Mouse (Mus musculus): ENCODE results near the gene Unc79. TPM values are rescaled to one million over a fixed set of nuclear protein-coding genes. Genes with fewer than 3 reads are reported as not detected.

The Unc79 gene
- total RNA-seq, 2 experiments from 2014 or later = 0.09 TPM; not detected in 1

DNA sequence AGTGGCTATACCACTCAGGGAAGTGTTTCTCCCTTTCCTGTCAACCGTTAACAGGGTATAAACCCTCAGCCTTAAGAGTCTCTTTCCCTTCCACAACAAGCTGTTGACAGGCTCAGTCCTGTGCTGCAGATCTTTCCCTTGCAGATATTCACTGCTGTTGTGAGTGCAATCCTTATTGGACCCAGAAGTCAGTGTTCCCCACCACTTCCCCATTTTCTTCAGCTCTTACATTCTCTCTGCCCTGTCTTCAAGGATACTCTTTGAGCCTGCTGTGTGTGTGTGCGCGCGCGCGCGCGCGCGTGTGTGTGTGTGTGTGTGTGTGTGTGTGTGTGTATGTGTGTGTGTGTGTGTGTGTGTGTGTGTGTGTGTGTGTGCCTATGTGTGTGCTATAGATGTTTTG, 90.7 kb downstream of the Unc79 start:
- ATAC-seq (replicated peaks; ENCODE audit: low FRiP score, poor library complexity, severe bottlenecking) = no peak

DNA sequence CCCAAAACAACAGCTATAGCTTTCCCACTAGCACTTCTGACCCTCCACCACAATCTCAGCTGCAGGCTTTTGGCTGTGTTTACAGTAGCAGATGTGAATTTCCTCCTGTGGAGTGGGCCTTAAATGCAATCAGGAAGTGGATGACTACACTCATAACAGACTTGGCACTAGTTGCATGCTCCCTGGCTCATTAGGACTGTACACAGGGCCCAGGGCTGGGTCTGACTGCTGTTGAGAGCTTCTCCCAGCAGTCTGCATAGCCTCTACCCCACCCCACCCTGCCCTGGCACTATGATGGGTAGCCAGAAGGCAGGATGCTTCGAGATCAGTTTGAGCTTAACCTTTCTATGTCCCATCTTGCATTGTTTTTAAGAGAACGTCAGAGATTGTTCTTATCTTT, 91.5 kb downstream of the Unc79 start:
- no peak for ATAC-seq (replicated peaks; ENCODE audit: low FRiP score, poor library complexity, severe bottlenecking)

DNA sequence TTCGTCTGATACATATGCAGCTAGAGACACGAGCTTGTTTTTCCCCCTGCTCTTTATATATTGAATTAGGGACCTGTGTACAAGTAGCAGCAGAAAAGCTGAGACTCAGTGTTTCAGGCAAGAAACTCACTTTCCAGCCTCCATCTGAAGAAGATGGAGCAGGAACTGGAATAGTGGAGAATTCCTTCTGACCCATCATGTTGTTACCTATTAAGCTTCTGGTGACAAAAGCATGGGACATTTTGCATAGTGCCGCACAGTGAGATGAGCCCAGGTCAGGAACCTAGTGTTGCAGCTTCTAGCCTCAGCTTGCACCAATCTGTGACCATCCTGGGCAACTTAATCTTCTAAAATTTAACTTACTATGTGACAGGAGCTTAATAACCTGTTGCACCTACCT, 92.7 kb downstream of the Unc79 start:
- ATAC-seq (replicated peaks; ENCODE audit: low FRiP score, poor library complexity, severe bottlenecking) = no peak

DNA sequence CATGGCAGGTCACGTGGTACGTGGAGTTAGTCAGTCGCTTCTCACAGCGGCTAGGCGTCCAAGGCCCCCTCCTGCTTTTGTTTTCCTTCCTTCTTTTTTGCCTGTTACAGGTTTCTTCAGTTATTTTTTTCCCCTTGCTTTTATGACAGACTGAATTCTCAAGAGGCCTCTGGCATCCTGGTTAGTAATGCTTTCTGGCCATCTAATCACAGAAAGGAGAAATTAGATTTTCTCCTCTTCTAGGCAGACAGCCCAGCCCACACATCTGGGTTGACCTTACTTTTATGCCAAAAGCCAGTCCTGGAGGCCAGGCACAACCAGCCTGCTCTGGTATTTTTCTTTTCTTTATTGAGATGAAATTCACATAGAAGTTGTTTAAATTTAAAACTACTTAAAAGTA, 94.1 kb downstream of the Unc79 start:
- no peak for ATAC-seq (replicated peaks; ENCODE audit: low FRiP score, poor library complexity, severe bottlenecking)

DNA sequence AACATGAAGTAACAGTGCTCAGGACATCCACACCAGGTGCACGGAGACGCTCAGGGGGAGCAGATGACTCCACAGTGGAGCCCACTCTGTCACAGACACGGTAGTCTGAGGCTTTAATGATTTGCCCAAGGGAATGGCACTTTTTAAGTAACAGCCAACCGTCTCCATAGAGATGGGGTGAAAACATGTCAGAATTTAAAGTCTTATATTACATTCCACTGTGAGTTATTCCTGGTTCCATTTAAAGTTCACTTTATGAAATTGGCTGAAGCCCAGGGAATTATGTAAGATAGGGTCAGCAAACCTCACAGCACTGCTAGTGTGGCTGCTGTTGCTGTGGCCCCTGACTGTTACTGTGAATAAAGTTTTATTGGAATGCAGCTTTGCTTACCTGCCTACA, 95.8 kb downstream of the Unc79 start:
- no peak for ATAC-seq (replicated peaks; ENCODE audit: low FRiP score, poor library complexity, severe bottlenecking)

DNA sequence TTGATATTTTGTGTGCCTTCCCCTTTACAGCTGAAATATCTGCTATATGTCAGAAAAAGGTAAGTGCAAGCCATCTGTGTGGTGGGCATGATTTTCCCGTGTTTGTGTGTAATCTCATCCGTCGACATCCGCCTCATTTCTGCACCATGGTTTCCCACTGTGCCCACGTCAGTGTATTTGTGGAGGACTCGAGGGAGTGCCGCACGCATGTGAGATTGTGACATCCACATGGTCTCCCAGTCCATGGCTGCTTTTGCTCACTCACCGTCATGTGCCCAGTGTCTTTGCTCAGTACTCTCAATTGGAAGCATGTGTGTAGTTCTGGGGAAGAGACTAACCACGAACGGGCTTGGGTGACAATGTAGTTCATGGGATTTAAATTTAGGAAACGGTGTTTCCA, 101.2 kb downstream of the Unc79 start:
- ATAC-seq (replicated peaks; ENCODE audit: low FRiP score, poor library complexity, severe bottlenecking) = no peak

DNA sequence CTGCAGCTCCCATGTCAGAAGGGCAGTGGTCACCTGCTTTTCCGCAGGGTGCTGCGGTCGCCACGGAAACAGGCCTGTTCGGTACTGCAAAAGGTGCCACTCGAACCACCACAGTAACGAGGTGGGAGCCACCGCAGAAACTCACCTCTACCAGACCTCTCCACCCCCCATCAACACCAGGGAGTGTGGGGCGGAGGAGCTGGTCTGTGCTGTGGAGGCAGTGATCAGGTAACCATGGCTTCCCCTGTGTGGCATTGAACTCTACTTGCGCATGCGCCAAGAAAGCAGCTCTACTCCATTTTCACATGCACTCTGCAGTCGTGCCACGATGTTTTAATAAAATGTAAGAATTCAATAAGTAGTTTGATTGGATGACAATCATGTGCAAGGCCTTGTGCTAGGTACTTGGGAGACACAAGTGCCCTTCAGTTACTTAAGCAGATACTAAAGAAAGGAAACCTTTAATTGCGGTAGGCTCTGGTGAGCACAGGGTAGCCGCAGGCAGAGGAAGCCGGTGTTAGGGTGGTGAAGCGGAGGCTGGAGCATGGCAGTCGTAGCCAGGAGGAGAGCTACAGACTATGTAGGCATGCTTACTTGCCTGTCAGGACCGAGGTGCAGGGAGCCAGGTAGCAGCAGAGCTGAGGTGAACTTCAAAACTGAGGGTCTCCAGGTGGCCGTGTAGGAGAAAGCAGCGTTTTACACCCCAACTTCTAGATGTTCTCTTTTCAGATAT, 110.8 kb downstream of the Unc79 start:
- no peak for ATAC-seq (replicated peaks; ENCODE audit: low FRiP score, poor library complexity, severe bottlenecking)

DNA sequence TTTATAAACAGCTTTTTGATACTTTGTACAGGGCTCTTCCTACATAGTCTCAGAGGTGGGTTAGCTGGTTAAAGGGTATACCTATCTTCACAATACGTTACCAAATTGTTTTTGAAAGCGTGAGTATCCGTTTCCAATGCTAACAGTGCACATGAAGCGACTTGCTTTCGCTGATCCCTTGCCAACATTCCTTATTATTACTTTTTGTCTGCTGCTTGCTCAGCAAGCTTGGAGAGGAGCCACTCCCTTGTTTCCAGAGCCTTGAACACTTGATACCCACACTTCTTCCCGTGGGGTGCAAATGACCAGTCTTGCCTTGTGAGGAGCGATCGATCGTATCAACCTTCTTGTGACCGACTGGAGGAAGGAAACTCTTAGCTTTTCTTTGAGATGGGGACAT, 112.1 kb downstream of the Unc79 start:
- ATAC-seq (replicated peaks; ENCODE audit: low FRiP score, poor library complexity, severe bottlenecking) = no peak

DNA sequence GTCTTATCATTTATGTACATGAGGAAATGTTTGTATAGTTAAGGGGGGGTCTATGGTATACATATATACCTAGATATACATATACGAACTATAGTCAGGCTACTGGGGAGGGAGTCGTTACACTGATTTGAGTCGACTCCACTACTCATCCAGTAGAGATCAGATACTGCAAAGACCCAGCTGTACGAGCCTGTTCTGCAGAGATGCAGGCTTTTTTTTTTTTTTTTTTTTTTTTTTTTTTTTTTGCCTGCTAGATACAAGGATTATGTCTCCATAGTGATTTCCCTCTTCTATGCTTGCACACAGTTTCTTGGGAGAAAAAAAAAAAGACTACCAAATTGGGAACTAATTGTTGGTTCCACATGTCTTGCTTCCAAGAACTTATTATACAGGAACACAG, 113.5 kb downstream of the Unc79 start:
- no peak for ATAC-seq (replicated peaks; ENCODE audit: low FRiP score, poor library complexity, severe bottlenecking)

DNA sequence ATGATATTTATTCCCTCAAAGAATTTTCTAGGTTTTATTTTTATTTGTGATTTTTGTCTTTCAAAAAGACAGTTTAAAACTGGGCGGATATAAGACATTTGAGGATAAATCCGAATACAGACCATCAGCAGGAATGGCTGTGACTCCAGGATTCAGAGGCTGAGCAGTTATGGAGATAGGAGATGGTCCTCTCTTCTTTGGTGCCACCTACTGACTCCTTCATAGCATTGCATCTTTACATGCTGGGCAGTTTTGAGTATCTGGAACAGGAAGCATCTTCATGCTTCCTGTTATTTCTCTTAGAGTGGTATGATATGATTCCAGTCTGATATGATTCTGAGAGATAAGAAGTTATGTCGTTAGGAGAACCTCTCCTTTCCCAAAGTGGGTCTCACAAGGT, 116.3 kb downstream of the Unc79 start:
- ATAC-seq (replicated peaks; ENCODE audit: low FRiP score, poor library complexity, severe bottlenecking) = no peak

DNA sequence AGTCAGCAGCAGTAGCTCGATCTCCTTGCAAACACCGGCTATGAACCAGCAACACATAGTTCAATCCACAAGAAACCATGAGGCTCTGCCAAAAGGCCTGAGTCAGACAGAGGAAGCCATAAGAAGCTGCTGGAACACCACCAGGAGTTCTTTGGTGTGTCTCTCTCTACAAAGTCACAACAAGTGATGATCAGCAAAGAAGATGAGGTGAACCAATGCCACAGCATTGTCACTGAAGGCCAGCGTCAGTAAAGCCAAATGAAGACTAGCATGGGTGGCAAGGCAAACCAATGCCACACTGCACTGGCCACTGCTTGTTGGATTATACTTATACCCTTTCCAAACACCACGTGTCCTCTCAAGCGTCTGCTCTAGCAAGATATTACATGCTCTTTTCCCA, 119.5 kb downstream of the Unc79 start:
- no peak for ATAC-seq (replicated peaks; ENCODE audit: low FRiP score, poor library complexity, severe bottlenecking)

DNA sequence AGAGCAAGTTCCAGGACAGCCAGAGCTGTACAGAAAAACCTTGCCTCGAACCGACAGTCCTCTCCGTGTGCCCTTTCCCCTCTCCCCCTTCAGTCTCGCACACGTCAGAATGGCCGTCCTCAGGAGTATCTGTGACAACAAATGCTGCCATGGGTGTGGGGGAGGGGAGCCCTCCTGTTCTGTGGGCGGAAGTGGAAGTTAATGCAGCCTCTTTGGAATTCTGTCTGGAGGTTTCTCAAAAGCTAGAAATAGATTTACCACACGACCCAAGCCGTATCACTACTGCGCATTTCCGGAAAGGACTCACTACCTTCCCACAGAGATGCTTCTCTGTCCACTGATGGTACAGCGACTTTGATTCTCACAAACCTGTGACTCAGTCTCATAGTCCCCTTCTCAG, 120.9 kb downstream of the Unc79 start:
- no peak for ATAC-seq (replicated peaks; ENCODE audit: low FRiP score, poor library complexity, severe bottlenecking)

DNA sequence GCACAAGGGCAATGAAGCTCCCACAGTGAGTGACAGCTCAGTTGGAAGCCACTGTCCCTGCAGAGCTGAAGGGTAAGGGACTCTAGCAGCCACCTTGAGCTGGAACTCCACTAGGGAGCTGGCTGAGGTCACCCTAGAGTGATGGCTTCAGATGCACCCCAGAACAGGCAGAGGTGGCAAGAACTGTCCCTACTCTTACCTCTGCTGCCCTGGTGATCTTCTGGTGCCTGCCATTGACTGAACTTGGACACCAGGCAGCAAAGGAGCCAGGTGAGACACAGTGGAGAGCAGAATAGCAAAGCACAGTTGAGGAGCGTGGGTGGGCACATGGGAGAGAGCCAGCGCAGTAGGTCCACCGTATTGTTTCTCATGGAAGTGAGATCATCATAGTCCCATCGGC, 125.3 kb downstream of the Unc79 start:
- ATAC-seq (replicated peaks; ENCODE audit: low FRiP score, poor library complexity, severe bottlenecking) = no peak

DNA sequence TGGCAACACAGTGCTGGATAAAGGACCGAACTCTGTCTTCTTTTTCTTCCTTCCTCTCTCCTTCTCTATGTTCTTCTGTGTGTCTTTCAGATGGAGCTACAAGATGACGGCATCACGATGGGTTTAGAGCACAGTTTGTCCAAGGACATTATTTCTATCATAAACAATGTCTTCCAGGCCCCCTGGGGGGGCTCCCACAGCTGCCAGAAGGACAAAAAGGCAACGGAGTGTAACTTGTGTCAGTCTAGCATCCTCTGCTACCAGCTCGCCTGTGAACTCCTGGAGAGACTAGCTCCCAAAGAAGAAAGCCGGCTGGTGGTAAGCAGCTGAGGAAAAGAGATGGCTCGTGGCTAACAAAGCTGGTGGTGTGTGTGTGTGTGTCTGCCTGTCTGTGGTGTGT, 130.1 kb downstream of the Unc79 start:
- ATAC-seq (replicated peaks; ENCODE audit: low FRiP score, poor library complexity, severe bottlenecking) = no peak

DNA sequence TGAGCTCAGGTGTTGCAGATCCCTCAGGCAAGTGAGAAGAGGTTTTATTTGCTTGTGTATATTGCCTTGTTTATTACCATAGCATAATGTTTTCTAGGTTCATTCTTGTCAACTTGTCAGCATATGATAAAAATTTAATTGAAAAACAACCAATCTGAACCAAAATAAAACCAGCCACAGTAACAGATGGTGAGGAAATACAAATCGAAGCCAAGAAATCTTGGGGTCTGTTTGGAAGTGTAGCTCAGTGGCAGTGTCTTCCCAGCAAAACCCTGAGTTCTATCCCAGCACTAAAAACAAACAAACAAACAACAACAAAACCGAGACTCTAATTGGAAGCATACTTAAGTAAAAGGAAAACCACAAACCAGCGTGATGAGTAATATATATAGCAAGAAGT, 131.4 kb downstream of the Unc79 start:
- ATAC-seq (replicated peaks; ENCODE audit: low FRiP score, poor library complexity, severe bottlenecking) = no peak

DNA sequence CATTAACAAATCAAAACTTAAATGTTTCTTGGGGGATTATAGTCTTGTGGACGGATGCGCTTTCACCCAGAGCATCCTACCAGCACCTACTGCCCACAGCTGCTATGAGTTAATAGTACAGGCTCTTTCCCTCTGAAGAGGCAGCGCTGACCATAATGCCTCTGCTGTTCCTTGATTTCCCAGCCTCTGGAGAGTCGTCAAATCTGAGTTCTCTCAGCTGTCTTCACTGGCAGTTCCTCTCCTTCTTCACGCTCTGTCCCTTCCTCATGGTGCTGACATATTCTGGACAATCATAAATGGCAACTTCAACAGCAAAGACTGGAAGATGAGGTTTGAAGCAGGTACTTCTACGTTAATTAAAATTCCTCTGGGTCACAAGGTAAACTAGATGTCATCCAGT, 143.2 kb downstream of the Unc79 start:
- no peak for ATAC-seq (replicated peaks; ENCODE audit: low FRiP score, poor library complexity, severe bottlenecking)

DNA sequence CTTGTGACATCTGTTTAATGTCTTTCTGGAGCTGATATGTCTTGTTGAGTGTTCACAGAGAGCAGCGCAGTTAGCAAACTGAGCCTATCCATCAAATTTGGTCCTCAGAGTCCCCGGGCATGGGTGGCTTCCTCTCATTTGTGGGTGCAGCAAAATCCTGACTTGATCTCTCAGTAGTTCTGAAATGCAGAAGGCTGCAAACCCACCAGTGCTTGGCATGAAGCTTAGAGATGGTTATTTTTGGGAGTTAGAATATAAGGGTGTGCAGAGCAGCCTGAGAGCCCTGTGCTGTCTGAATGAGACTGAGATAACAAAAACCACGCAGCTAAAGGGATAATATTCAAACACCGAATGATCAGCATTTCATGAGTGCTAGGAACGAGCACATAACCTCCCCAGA, 146.5 kb downstream of the Unc79 start:
- no peak for ATAC-seq (replicated peaks; ENCODE audit: low FRiP score, poor library complexity, severe bottlenecking)

DNA sequence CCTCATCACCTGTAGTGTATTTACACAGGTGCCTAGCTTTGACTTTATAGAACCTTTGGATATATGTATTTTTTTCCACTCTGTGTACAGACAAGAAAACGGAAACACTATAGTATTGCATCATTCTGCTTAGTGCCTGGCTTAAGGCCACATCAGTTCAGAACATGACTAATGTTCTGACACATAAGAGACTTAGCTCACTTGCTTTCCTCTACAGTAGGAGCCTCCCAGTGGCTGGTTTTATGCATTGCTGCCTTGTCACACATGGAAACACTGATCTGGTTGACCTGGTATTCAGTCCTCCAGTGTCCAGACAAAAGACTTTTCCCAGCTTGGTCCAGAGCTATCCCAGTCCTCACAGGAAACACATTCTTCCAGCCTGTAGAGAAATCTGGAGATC, 150.5 kb downstream of the Unc79 start:
- ATAC-seq (replicated peaks; ENCODE audit: low FRiP score, poor library complexity, severe bottlenecking) = no peak

DNA sequence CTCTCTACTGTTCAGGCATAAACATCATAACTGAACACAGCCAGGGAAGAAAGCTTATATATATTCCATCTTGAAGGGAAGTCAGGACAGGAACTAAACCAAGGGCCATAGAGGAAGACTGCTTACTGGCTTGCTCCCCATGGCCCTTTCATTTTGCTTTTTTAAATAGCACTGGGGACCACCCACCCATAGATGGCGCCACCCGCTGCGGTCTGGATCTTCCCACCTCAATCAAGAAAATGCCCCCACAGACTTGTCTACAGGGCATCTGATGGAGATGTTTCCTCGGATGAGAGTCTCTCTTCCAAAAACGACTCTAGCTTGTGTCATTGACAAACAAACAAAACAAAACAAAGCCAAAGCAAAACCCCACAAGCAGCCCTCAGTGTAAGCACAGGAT, 151.4 kb downstream of the Unc79 start:
- no peak for ATAC-seq (replicated peaks; ENCODE audit: low FRiP score, poor library complexity, severe bottlenecking)

DNA sequence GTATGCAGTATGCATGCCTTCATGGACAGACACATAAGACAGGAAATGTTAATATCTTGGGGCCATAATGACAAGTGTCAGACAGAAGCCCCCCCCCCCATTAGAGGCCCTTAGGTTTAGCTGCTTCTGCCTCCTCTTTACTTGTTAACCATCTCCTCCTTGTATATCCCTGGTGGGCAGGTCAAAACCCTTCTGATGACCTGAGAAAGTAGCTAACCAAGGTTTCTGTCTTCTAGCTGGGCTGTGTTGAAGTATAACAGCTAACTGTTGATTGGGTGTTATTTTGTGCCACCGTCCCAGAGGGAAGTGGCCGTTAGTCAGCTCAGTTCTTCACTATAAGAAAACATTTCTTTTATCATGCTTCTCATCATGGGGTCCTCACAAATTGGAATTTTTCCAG, 154.4 kb downstream of the Unc79 start:
- ATAC-seq (replicated peaks; ENCODE audit: low FRiP score, poor library complexity, severe bottlenecking) = no peak

DNA sequence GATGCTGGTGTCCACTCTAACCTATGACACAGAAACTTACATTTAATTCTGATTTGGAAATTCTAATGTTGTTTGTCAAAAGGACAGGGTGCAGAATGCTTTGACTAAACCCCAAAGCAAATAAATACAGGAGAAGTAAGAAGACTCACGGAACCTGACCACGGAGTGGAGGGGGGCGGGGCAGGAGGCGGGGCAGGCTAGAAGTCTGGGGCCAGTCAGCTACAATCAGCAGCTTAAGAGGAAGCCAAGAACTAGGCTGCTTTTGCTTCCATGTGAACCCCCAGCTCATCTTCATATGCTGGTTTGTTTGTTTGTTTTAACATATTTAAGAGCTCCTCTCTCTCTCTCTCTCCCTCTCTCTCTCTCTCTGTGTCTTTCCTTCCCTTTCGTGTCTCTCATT, 154.9 kb downstream of the Unc79 start:
- ATAC-seq (replicated peaks; ENCODE audit: low FRiP score, poor library complexity, severe bottlenecking) = no peak

DNA sequence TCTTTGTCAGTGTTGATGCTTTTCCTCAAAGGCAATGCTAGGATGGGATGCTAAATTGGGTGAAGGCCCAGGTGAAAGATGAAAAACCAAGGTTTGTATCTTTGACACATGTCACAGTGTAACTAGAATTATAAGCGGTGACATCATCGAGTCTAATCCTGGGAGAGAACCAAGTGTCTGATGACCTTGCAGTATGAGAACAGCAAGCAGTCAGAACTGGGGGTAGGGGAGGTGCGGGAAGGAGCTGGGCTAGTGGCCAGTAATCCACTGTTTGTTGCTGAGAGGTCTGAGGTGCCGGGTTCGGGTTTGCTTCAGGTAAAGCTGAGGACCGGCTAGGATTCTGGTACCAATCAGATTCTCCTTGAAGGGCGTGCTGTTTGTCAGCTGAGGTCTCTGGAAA, 160.6 kb downstream of the Unc79 start:
- ATAC-seq (replicated peaks; ENCODE audit: low FRiP score, poor library complexity, severe bottlenecking) = no peak
